Mouse (Mus musculus) neural tube, embryonic 15.5 days (tissue): Measurements from ENCODE around the gene Bsn. TPM values are rescaled to one million over a fixed set of nuclear protein-coding genes. Genes with fewer than 3 reads are reported as not detected.

Experiments
- ATAC-seq: fragments of 200-750 bp; cut with Nextera tagmentation; 2 replicates; pipeline ENCODE4 v1.8.0; 2017; ENCODE audit warnings: mild to moderate bottlenecking, moderate TSS enrichment, moderate library complexity; ENCODE audit not compliant: low FRiP score
- H3K27ac ChIP-seq: fragments of 300-500 bp; sonication (generic); replicated peaks from 2 replicates; pipeline ENCODE4 v1.5.1; 2015; ENCODE audit warnings: mild to moderate bottlenecking, inconsistent platforms
- H3K27me3 ChIP-seq: fragments of 300-500 bp; sonication (generic); replicated peaks from 2 replicates; pipeline ENCODE4 v1.6.1; 2015; ENCODE audit warnings: inconsistent platforms
- H3K36me3 ChIP-seq: fragments of 300-500 bp; sonication (generic); 2 replicates; pipeline ENCODE4 v1.6.1; 2015; ENCODE audit warnings: inconsistent platforms
- H3K4me1 ChIP-seq: fragments of 300-500 bp; sonication (generic); 2 replicates; pipeline ENCODE4 v1.6.1; 2015; ENCODE audit warnings: inconsistent platforms
- H3K4me2 ChIP-seq: fragments of 300-500 bp; sonication (generic); 2 replicates; pipeline ENCODE4 v1.6.1; 2015; ENCODE audit warnings: inconsistent platforms, mild to moderate bottlenecking, moderate library complexity
- H3K4me3 ChIP-seq: fragments of 300-500 bp; sonication (generic); replicated peaks from 2 replicates; pipeline ENCODE4 v1.5.1; 2015; ENCODE audit warnings: mild to moderate bottlenecking, inconsistent platforms
- H3K9ac ChIP-seq: fragments of 300-500 bp; sonication (generic); replicated peaks from 2 replicates; pipeline ENCODE4 v1.6.1; 2015; ENCODE audit warnings: mild to moderate bottlenecking, inconsistent platforms
- H3K9me3 ChIP-seq: fragments of 300-500 bp; sonication (generic); replicated peaks from 2 replicates; pipeline ENCODE4 v1.6.1; 2016; ENCODE audit warnings: inconsistent platforms
- WGBS: fragments of 180-500 bp; shearing (Covaris S2); methylation state at CpG from one replicate; pipeline ENCODE4 v1.1.7; 2015; ENCODE audit warnings: mixed read lengths; 5-methylcytosine and 5-hydroxymethylcytosine counted together
- polyA plus RNA-seq: library from polyadenylated mRNA; unstranded; fragments of >200 nt; fragmentation: Nextera tagmentation; extraction: Ambion mirVana; gene quantifications from 2 replicates; pipeline ENCODE4 v1.2.1, GENCODE M21; 2015

The Bsn gene
- polyA plus RNA-seq, 1 experiment from 2014 or later = 9.7 TPM

DNA sequence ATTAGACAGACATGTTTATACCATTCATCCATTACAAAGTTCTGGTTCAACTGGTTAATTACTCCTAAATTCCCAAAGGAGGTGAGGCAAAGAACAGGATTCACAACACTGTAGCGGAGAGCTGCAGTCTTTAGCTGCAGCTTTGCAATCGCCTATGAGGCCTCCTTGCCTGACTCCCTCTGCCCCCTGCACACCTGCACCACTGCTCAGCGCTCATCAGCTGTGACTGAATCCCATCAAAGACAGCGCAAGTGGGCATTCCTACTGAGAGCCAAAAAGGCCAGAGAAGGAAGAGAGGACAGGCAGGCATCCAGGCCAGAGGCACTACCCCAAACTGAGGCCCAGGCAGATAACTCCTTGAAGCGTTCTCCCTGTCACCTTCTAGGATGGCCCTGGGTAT, 42.6 kb downstream of the Bsn start:
- WGBS = 68% methylated on average over 5 of the region's 5 CpGs
- no peak overlapping the region for H3K9ac ChIP-seq

DNA sequence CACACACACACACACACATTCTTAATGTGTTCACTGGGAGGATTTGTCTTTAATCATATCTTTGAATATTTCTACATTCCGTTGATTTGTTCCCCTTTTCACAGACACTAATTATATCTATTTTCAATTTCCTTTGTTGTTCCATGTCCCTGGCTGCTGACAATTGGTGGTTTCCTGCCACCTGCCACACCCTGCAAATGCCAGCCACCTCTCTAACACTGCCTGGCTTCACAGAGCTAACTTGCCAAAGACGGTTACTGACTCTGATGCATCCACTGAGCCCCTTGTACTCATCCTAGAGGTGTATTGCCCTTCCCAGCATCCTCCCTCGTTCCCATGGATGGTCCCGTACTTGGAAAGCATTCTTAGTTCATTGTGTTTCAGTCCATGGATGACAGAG, 43.7 kb downstream of the Bsn start:
- no peak overlapping the region for H3K9ac ChIP-seq
- H3K27ac ChIP-seq = no peak overlapping the region
- WGBS = 81% methylated on average over 4 of the region's 4 CpGs

More for the DNA sequence above, 42.6 kb downstream of the Bsn start:
- no peak for ATAC-seq
- H3K27me3 ChIP-seq = no peaks in the 10 kb centered on the region
- no peaks in the 10 kb centered on the region for H3K9me3 ChIP-seq
- 0 out of 2 replicates have a peak, but pooled peaks cover 7% of the 10 kb centered on the region for H3K36me3 ChIP-seq
- no peak overlapping the region for H3K4me2 ChIP-seq
- H3K27ac ChIP-seq = 0 out of 2 replicates have a peak overlapping the region, but pooled peaks have one; percentile 20
- H3K4me1 ChIP-seq = no peaks in the 10 kb centered on the region; the same call in 1 of the 2 replicates
- H3K4me3 ChIP-seq = no peak overlapping the region

DNA sequence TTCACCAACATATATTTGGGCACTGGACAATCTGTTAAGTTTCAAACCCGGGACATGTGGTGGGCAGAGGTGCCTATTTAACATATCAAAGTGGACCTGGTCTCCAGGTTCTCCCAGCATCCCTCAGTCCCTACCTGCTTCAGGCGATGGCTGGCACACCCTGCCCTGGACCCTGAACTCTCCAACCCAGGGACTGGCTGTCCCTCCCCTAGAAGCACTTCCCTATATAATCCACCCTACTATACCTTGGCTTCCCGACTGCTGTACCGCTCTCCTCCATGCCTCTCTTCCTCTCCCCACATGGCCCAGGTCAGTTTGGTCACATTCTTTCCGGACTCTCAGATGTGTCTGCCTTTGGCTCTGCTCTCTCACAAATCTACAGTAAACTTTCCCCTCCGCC, 44.4 kb downstream of the Bsn start:
- ATAC-seq = no peak
- 76% methylated on average over 6 of the region's 6 CpGs for WGBS
- no peaks in the 10 kb centered on the region; the same call in 1 of the 2 replicates for H3K4me1 ChIP-seq
- no peaks in the 10 kb centered on the region for H3K27me3 ChIP-seq
- H3K36me3 ChIP-seq = no peaks in the 10 kb centered on the region
- H3K27ac ChIP-seq = no peak overlapping the region
- no peaks in the 10 kb centered on the region for H3K9me3 ChIP-seq
- no peak overlapping the region for H3K4me3 ChIP-seq
- no peak overlapping the region for H3K4me2 ChIP-seq
- no peak overlapping the region for H3K9ac ChIP-seq

More for the DNA sequence above, 43.7 kb downstream of the Bsn start:
- no peak overlapping the region for H3K4me2 ChIP-seq
- no peaks in the 10 kb centered on the region; the same call in 1 of the 2 replicates for H3K4me1 ChIP-seq
- no peak overlapping the region for H3K4me3 ChIP-seq
- H3K36me3 ChIP-seq = 0 out of 2 replicates have a peak, but pooled peaks cover 1% of the 10 kb centered on the region
- no peaks in the 10 kb centered on the region for H3K27me3 ChIP-seq
- ATAC-seq = no peak
- H3K9me3 ChIP-seq = no peaks in the 10 kb centered on the region

GRCm38 (mm10) chr9:108144371-108145270, 45.6 kb downstream of the Bsn start:
- Histone ChIP-seq H3K4me3 (no peak overlapping the region), H3K4me2 (no peak overlapping the region), H3K9ac (no peak overlapping the region), H3K4me1 (no peaks in the 10 kb centered on the region; the same call in 1 of the 2 replicates), H3K9me3 (no peaks in the 10 kb centered on the region), H3K27me3 (no peaks in the 10 kb centered on the region), H3K27ac (no peak overlapping the region), H3K36me3 (no peaks in the 10 kb centered on the region)
- 84% methylated on average over 17 of the region's 17 CpGs for WGBS
- no peak for ATAC-seq

DNA sequence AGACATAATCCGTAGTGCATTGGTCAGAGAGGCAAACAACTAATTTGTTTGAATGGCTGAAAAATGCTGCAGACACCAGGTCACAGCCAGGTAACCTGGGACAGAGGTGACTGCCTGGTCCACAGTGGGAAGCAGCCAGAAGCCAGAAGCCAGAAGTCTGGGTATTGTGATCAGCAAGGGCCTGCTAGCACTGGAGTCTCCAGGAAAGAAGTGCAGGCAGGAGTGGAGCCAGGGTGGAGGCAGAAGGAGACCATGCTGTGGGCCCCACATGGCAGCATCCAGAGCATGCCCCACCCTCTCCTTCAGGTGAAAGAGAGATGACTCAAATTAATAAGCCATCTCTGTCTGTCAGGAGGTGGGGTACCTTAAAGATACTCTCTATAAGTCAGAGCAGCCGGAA, 46.7 kb downstream of the Bsn start:
- WGBS = 82% methylated on average over 2 of the region's 2 CpGs
- Histone ChIP-seq H3K9me3 (no peaks in the 10 kb centered on the region), H3K27ac (no peak overlapping the region), H3K4me3 (no peak overlapping the region), H3K27me3 (no peaks in the 10 kb centered on the region), H3K36me3 (peaks cover 9% of the 10 kb centered on the region), H3K4me1 (no peaks in the 10 kb centered on the region; the same call in 1 of the 2 replicates), H3K9ac (no peak overlapping the region), H3K4me2 (no peak overlapping the region)
- no peak for ATAC-seq

DNA sequence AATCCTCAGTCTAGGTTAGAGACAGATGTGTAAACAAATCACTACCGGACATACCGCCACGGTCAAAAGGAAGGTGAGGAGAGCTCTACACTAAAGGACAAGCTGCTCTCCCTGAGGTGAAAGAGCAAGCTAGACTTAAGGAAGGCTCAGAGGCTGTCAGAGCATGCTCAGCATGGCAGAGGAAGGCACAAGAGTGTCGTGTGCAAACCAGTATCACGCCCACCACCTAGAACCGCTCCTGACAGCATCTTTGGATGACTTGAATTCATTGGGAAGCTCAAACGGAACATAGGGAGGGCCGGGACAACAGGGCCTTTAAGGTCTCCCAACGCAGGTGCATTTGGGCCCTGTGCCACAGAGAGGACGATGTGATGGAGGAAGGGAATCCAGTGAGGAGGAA, 48.8 kb downstream of the Bsn start:
- Histone ChIP-seq H3K36me3 (peaks cover 26% of the 10 kb centered on the region), H3K9me3 (no peaks in the 10 kb centered on the region), H3K27me3 (no peaks in the 10 kb centered on the region), H3K27ac (no peak overlapping the region), H3K9ac (no peak overlapping the region), H3K4me3 (no peak overlapping the region), H3K4me1 (no peaks in the 10 kb centered on the region; the same call in 1 of the 2 replicates), H3K4me2 (no peak overlapping the region)
- WGBS = 86% methylated on average over 10 of the region's 10 CpGs
- no peak for ATAC-seq

- no peaks in the 10 kb centered on the region for H3K9me3 ChIP-seq
- no peak overlapping the region for H3K4me2 ChIP-seq
- H3K9ac ChIP-seq = no peak overlapping the region
- H3K4me3 ChIP-seq = no peak overlapping the region
- no peaks in the 10 kb centered on the region for H3K4me1 ChIP-seq
- H3K27me3 ChIP-seq = no peaks in the 10 kb centered on the region
- 81% methylated on average over 7 of the region's 7 CpGs for WGBS
- H3K36me3 ChIP-seq = peaks cover 26% of the 10 kb centered on the region
- no peak overlapping the region for H3K27ac ChIP-seq
- no peak for ATAC-seq
Measured at GRCm38 (mm10) chr9:108139963-108140695, 50.1 kb downstream of the Bsn start.

DNA sequence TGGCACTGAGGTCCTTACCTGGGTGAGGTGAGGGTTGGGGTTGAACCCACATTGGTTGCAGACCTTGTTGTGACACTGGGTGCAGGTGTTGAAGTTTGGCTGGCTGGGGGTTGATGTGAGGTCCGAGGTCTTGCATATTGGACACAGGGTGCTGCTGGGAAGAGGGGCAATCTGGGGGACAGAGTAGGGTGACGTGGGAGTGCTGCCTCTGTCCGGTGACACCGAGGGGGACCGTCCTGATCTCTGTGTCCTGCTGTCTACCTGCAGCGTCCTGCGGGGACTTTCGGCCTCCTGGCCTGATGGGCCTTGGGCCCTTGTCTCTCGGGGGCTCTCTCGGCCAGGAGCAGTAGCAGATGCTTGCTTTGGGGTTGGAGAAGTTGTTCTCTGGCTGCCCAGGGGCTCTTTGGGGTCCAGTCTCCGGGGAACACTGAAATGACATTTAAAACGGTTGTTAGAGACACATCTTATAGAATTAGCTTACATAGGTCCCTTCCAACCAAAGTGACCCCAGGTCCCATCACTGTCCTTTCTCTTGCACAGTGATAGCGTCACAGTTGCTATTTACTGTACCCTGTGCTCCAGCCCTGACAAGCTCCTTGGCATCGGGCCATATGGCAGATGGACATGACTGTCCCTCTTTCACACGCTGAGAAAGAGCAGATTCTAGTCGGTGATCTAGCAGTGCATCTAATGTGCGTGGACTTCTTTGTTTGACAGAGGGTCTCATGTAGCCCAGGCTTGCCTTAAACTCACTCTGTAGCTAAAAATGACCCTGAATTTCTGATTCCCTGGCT, 50.8 kb downstream of the Bsn start:
- H3K27me3 ChIP-seq = no peaks in the 10 kb centered on the region
- ATAC-seq = no peak

GRCm38 (mm10) chr9:108138118-108138517, 52.1 kb downstream of the Bsn start:
- no peaks in the 10 kb centered on the region for H3K27me3 ChIP-seq
- no peak overlapping the region for H3K4me2 ChIP-seq
- H3K9me3 ChIP-seq = no peaks in the 10 kb centered on the region
- no peaks in the 10 kb centered on the region for H3K4me1 ChIP-seq
- WGBS = 82% methylated on average over 6 of the region's 6 CpGs
- H3K36me3 ChIP-seq = peaks cover 26% of the 10 kb centered on the region
- no peak for ATAC-seq
- H3K27ac ChIP-seq = no peak overlapping the region
- H3K9ac ChIP-seq = no peak overlapping the region
- no peak overlapping the region for H3K4me3 ChIP-seq

More for the DNA sequence above, 50.8 kb downstream of the Bsn start:
- Histone ChIP-seq H3K9me3 (no peaks in the 10 kb centered on the region), H3K4me2 (no peak overlapping the region), H3K9ac (no peak overlapping the region), H3K4me1 (no peaks in the 10 kb centered on the region), H3K27ac (no peak overlapping the region), H3K4me3 (no peak overlapping the region), H3K36me3 (peaks cover 26% of the 10 kb centered on the region)
- 74% methylated on average over 17 of the region's 17 CpGs for WGBS

DNA sequence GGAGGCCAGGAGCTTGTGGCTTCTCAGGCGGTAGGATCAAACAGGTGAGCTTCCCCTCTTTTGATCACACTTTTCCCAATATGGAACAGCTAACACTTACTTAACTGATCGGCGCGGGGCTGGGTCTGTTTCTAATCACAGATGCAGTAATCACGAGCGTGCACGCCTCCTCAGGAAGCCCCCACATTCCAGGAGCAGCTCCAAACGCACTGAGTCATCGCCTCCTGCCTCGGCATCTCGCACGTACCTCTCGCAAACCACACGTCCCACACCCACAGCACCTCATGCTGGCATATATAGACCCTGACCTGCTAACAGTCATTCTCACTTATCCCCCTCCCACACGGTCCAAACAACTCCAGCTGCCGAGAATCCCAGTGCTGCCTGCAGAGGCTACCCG, 52.7 kb downstream of the Bsn start:
- peaks cover 26% of the 10 kb centered on the region for H3K36me3 ChIP-seq
- no peak for ATAC-seq
- no peak overlapping the region for H3K4me2 ChIP-seq
- H3K27ac ChIP-seq = no peak overlapping the region
- no peaks in the 10 kb centered on the region for H3K27me3 ChIP-seq
- 69% methylated on average over 17 of the region's 17 CpGs for WGBS
- no peaks in the 10 kb centered on the region for H3K9me3 ChIP-seq
- no peak overlapping the region for H3K9ac ChIP-seq
- H3K4me3 ChIP-seq = no peak overlapping the region
- no peaks in the 10 kb centered on the region for H3K4me1 ChIP-seq

- no peak for ATAC-seq
- 82% methylated on average over 6 of the region's 6 CpGs for WGBS
- Histone ChIP-seq H3K27me3 (no peaks in the 10 kb centered on the region), H3K4me2 (no peak overlapping the region), H3K27ac (no peak overlapping the region), H3K9ac (no peak overlapping the region), H3K4me3 (no peak overlapping the region), H3K36me3 (peaks cover 26% of the 10 kb centered on the region), H3K9me3 (no peaks in the 10 kb centered on the region), H3K4me1 (no peaks in the 10 kb centered on the region)
Measured at GRCm38 (mm10) chr9:108136930-108137462, 53.2 kb downstream of the Bsn start.
